25 mouse cellular contexts compared by ENCODE assay signal in the genomic region with DNA sequence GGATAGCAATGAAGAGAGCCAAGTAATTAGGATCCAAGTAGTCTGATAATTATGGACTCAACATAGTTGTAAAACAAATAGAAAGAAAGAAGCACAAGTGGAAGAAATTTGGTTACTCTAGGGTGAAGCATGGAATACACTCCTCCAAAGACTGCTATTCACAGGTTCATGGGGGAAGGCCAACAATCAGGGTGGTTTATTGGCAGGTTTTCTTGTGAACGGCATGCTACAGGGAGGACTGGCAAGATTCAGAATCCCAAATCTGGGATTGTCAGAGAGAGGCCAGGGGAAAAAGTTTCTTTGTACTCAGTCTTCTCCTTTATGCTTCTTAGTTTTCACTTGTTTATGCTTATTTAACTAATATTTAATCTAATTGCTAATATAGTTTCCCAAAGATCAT.
"Had no signal": no experiment of that assay in that cellular context is flagged by ENCODE, and none has a peak within 500 bp of the region (broad histone marks: within the 10 kb centered on the region; RNA-seq: fewer than 3 reads in every experiment).

No protein-coding gene starts in this region.

- H3K9me3 ChIP-seq: heart, embryonic 13.5 days; heart, embryonic 15.5 days; hindbrain, embryonic 13.5 days; hindbrain, embryonic 15.5 days; kidney, embryonic 15.5 days; limb, embryonic 13.5 days; limb, embryonic 15.5 days; liver, embryonic 12.5 days had no signal

- H3K4me2 ChIP-seq: heart, embryonic 11.5 days; heart, embryonic 13.5 days; heart, embryonic 15.5 days; hindbrain, embryonic 13.5 days; hindbrain, embryonic 15.5 days; kidney, embryonic 15.5 days; limb, embryonic 13.5 days; limb, embryonic 15.5 days; liver, embryonic 12.5 days had no signal

- H3K9ac ChIP-seq: heart, embryonic 13.5 days; heart, embryonic 15.5 days; hindbrain, embryonic 13.5 days; hindbrain, embryonic 15.5 days; kidney, embryonic 15.5 days; limb, embryonic 13.5 days; limb, embryonic 15.5 days; liver, embryonic 12.5 days; liver, embryonic 14.5 days had no signal

- H3K27ac ChIP-seq: heart, adult 2 months; heart, embryonic 13.5 days; heart, embryonic 15.5 days; hindbrain, embryonic 13.5 days; hindbrain, embryonic 15.5 days; hindbrain, postnatal 0 days; kidney, embryonic 15.5 days; kidney, postnatal 0 days; limb, embryonic 13.5 days; limb, embryonic 15.5 days; liver, embryonic 12.5 days; liver, embryonic 14.5 days had no signal

- H3K4me1 ChIP-seq: heart, embryonic 15.5 days; hindbrain, embryonic 13.5 days; hindbrain, embryonic 15.5 days; kidney, embryonic 15.5 days; limb, embryonic 15.5 days; liver, embryonic 12.5 days had no signal

- DNase-seq: gastrocnemius, postnatal 14 days; gastrocnemius, postnatal 36 days; heart, adult 11 months; heart, adult 2 months; heart, postnatal 14 days; heart, postnatal 36 days; kidney, adult 11 months; kidney, adult 2 months; kidney, adult 9 months; kidney, postnatal 14 days; kidney, postnatal 36 days; layer of hippocampus, postnatal 36 days had no signal

- H3K36me3 ChIP-seq: heart, embryonic 13.5 days; heart, embryonic 15.5 days; hindbrain, embryonic 13.5 days; hindbrain, embryonic 15.5 days; kidney, embryonic 15.5 days; limb, embryonic 13.5 days; limb, embryonic 15.5 days; liver, embryonic 12.5 days had no signal

- ATAC-seq: intestine, embryonic 16.5 days; liver, embryonic 12.5 days had no signal

- H3K4me3 ChIP-seq: heart, adult 2 months; heart, embryonic 13.5 days; heart, embryonic 15.5 days; hindbrain, embryonic 13.5 days; hindbrain, embryonic 15.5 days; kidney, embryonic 15.5 days; limb, embryonic 13.5 days; limb, embryonic 15.5 days; liver, embryonic 12.5 days had no signal

- H3K27me3 ChIP-seq: heart, embryonic 13.5 days; heart, embryonic 15.5 days; hindbrain, embryonic 13.5 days; hindbrain, embryonic 15.5 days; kidney, embryonic 15.5 days; limb, embryonic 15.5 days; liver, embryonic 12.5 days had no signal
